Comparison of ENCODE assay signal across 10 mouse cellular contexts in the genomic region with DNA sequence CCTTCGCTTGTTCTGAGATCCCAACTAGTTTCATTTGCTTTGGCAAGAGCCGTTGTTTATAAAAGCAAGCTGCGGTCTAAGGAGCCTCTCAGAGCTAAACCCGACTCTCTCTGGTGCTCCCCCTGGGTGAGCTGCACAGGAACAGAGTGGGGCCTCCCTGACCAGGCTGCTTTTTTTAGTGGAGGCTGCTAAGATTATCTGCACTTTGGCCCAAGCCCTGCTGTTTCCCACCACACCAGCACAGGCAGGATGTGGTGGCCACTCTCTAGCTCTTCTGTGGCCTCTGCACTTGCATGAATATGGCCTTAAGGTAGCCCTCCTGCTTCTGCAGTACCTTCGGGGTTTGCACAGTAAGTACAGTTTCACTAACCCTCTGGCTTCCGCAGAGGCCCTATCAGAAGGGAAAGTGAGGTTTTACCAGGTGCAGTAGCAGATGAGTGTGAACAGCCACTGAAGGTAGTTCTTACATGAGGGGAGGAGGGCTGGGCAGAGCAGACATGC. TPM values are rescaled to one million over a fixed set of nuclear protein-coding genes. Genes with fewer than 3 reads are reported as not detected.
DNase-seq lines count a peak whose midpoint lies in the region; ATAC-seq and TF ChIP-seq lines count a peak whose summit lies in the region.
"Had no signal": no experiment of that assay in that cellular context is flagged by ENCODE, and none has a peak within 500 bp of the region (broad histone marks: within the 10 kb centered on the region; RNA-seq: fewer than 3 reads in every experiment).

No protein-coding gene starts in this region.

- H3K4me1 ChIP-seq in heart, embryonic 12.5 days (replicated peaks) = peaks cover 52% of the 10 kb centered on the region
- H3K4me1 ChIP-seq in embryonic facial prominence, embryonic 13.5 days = peaks cover 12% of the 10 kb centered on the region; the same call in 1 of the 2 replicates
- H3K4me1 ChIP-seq in lung, postnatal 0 days (ENCODE audit: insufficient read depth, low read depth, low read length) = peaks cover 3% of the 10 kb centered on the region; the same call in 1 of the 2 replicates
- H3K4me1 ChIP-seq in stomach, embryonic 16.5 days (ENCODE audit: control insufficient read depth, insufficient read depth, low read length) = peaks cover 14% of the 10 kb centered on the region

- no peaks in the 10 kb centered on the region for H3K9me3 ChIP-seq in heart, embryonic 12.5 days (replicated peaks)
- no peaks in the 10 kb centered on the region for H3K9me3 ChIP-seq in embryonic facial prominence, embryonic 13.5 days
- no peaks in the 10 kb centered on the region for H3K9me3 ChIP-seq in lung, postnatal 0 days (ENCODE audit: low read length)
- H3K9me3 ChIP-seq in stomach, embryonic 16.5 days (replicated peaks; ENCODE audit: control insufficient read depth, low read length) = no peaks in the 10 kb centered on the region

- 36% methylated on average over 6 of the region's 6 CpGs for WGBS in heart, embryonic 12.5 days
- WGBS in embryonic facial prominence, embryonic 13.5 days = 67% methylated on average over 6 of the region's 6 CpGs
- 24% methylated on average over 6 of the region's 6 CpGs for WGBS in lung, postnatal 0 days
- WGBS in stomach, embryonic 16.5 days = 38% methylated on average over 6 of the region's 6 CpGs

- peak; percentile 19; the same call in 1 of the 2 replicates for TF ChIP-seq CTCF in lung, postnatal 0 days (IDR thresholded peaks at IDR 0.05)

- H3K9ac ChIP-seq in heart, embryonic 12.5 days = peak overlapping the region; percentile 25; the same call in 1 of the 2 replicates
- H3K9ac ChIP-seq in embryonic facial prominence, embryonic 13.5 days = no peak overlapping the region
- no peak overlapping the region for H3K9ac ChIP-seq in lung, postnatal 0 days (replicated peaks; ENCODE audit: low read depth)
- H3K9ac ChIP-seq in stomach, embryonic 16.5 days (ENCODE audit: low read length) = peak overlapping the region; percentile 24; the same call in 1 of the 2 replicates

- no peak overlapping the region for H3K4me3 ChIP-seq in heart, embryonic 12.5 days
- no peak overlapping the region for H3K4me3 ChIP-seq in embryonic facial prominence, embryonic 13.5 days
- no peak overlapping the region for H3K4me3 ChIP-seq in lung, postnatal 0 days (ENCODE audit: low read depth, low read length)
- H3K4me3 ChIP-seq in stomach, embryonic 16.5 days (replicated peaks; ENCODE audit: low read length) = no peak overlapping the region
- H3K4me3 ChIP-seq: erythroblast, embryonic 14.5 days had no signal

- H3K27ac ChIP-seq in heart, embryonic 12.5 days (ENCODE audit: poor library complexity, severe bottlenecking) = peak overlapping the region; percentile 80
- 0 out of 2 replicates have a peak overlapping the region, but pooled peaks have one; percentile 44 for H3K27ac ChIP-seq in embryonic facial prominence, embryonic 13.5 days
- H3K27ac ChIP-seq in lung, postnatal 0 days (ENCODE audit: low read length) = no peak overlapping the region
- no peak overlapping the region for H3K27ac ChIP-seq in stomach, embryonic 16.5 days (ENCODE audit: low read length)

- H3K36me3 ChIP-seq in heart, embryonic 12.5 days = peaks cover 11% of the 10 kb centered on the region
- peaks cover 8% of the 10 kb centered on the region for H3K36me3 ChIP-seq in embryonic facial prominence, embryonic 13.5 days
- no peaks in the 10 kb centered on the region for H3K36me3 ChIP-seq in lung, postnatal 0 days (ENCODE audit: insufficient read depth, low read length)
- 0 out of 2 replicates have a peak, but pooled peaks cover 1% of the 10 kb centered on the region for H3K36me3 ChIP-seq in stomach, embryonic 16.5 days (ENCODE audit: control insufficient read depth, insufficient read depth, low read length)

- DNase-seq in heart, adult 8-10 months (ENCODE audit: low spot score) = no peak
- peak; percentile 12 for DNase-seq in lung, postnatal 0 days (ENCODE audit: low spot score)
- DNase-seq in gastrocnemius, postnatal 10 days = no peak
- no peak for DNase-seq in retina, embryonic 14.5 days (ENCODE audit: low spot score)
- DNase-seq: kidney, adult 2 months had no signal

- TF ChIP-seq EP300 in lung, postnatal 0 days (IDR thresholded peaks at IDR 0.05) = no peak

- peak overlapping the region; percentile 11 for H3K4me2 ChIP-seq in heart, embryonic 12.5 days
- H3K4me2 ChIP-seq in embryonic facial prominence, embryonic 13.5 days = no peak overlapping the region
- H3K4me2 ChIP-seq in lung, postnatal 0 days (replicated peaks; ENCODE audit: low read depth, low read length) = no peak overlapping the region
- no peak overlapping the region for H3K4me2 ChIP-seq in stomach, embryonic 16.5 days (ENCODE audit: low read depth, low read length)

- ATAC-seq in heart, embryonic 12.5 days (ENCODE audit: insufficient number of reproducible peaks, low FRiP score) = 0 out of 2 replicates have a peak, but pooled peaks have one; percentile 28
- no peak for ATAC-seq in embryonic facial prominence, embryonic 13.5 days (ENCODE audit: insufficient number of reproducible peaks, insufficient read depth, low FRiP score, low TSS enrichment, low read depth)
- ATAC-seq in lung, postnatal 0 days = no peak
- ATAC-seq in stomach, embryonic 16.5 days (ENCODE audit: insufficient read depth, low FRiP score) = peak; percentile 30; the same call in 1 of the 2 replicates
- no peak for ATAC-seq in erythroid progenitor cell, adult 5-6 weeks (replicated peaks; ENCODE audit: low FRiP score, poor library complexity, severe bottlenecking)

- no peaks in the 10 kb centered on the region for H3K27me3 ChIP-seq in heart, embryonic 12.5 days (replicated peaks)
- no peaks in the 10 kb centered on the region for H3K27me3 ChIP-seq in embryonic facial prominence, embryonic 13.5 days
- no peaks in the 10 kb centered on the region for H3K27me3 ChIP-seq in lung, postnatal 0 days (replicated peaks; ENCODE audit: insufficient read depth, low read length)
- H3K27me3 ChIP-seq in stomach, embryonic 16.5 days (ENCODE audit: control insufficient read depth, insufficient read depth, low read length) = no peaks in the 10 kb centered on the region

RNA-seq across cellular contexts. Expression of gene Capn3, which starts 44.2 kb away (rescaled TPM):
- 3.9 and 6.1 TPM in 2 replicates for polyA plus RNA-seq in heart, embryonic 12.5 days (2016; fragmentation: Nextera tagmentation; extraction: Ambion mirVana)
- 1 to 10 TPM; 4.2 to 6.8 (median 4.6) TPM for total RNA-seq in heart, adult 8-10 months (2022)
- polyA plus RNA-seq in embryonic facial prominence, embryonic 13.5 days (2015; fragmentation: Nextera tagmentation; extraction: Ambion mirVana) = 0.37 and 0.87 TPM in 2 replicates
- 0.55 and 0.92 TPM in 2 replicates for polyA plus RNA-seq in lung, postnatal 0 days (2015; fragmentation: Nextera tagmentation; extraction: Ambion mirVana)
- polyA plus RNA-seq in stomach, embryonic 16.5 days (2015; fragmentation: Nextera tagmentation; extraction: Ambion mirVana) = 0.92 and 1.3 TPM in 2 replicates
- total RNA-seq in erythroid progenitor cell, adult 5-6 weeks (2015; ENCODE audit: low replicate concordance) = not detected in 2 replicates
- not detected in 2 replicates for total RNA-seq in erythroid progenitor cell, adult 5-6 weeks (2017; ENCODE audit: low replicate concordance)
- 10 to 100 TPM; 92.4 to 94.1 TPM for total RNA-seq in gastrocnemius, postnatal 10 days (2021)
- polyA plus RNA-seq: erythroblast, embryonic 14.5 days had no signal

Comparison
In these comparisons a context has a peak if more than half of its experiments do, and no peak if none do; other contexts are left out.
1. ATAC-seq: peak in heart, embryonic 12.5 days (single experiment) and stomach, embryonic 16.5 days (single experiment); none in embryonic facial prominence, embryonic 13.5 days (single experiment), lung, postnatal 0 days (single experiment) and erythroid progenitor cell, adult 5-6 weeks (single experiment).
2. H3K27ac ChIP-seq: peak in heart, embryonic 12.5 days (single experiment) and embryonic facial prominence, embryonic 13.5 days (single experiment); none in lung, postnatal 0 days (single experiment) and stomach, embryonic 16.5 days (single experiment).
3. H3K9ac ChIP-seq: peak in heart, embryonic 12.5 days (single experiment) and stomach, embryonic 16.5 days (single experiment); none in embryonic facial prominence, embryonic 13.5 days (single experiment) and lung, postnatal 0 days (single experiment).